Mouse (Mus musculus) small intestine, adult 10 weeks (tissue): ENCODE results near the gene Hes1. TPM values are rescaled to one million over a fixed set of nuclear protein-coding genes. Genes with fewer than 3 reads are reported as not detected.

Experiments used
- polyA plus RNA-seq: library from polyadenylated mRNA; stranded (reverse); fragments of 350-450 nt; fragmentation: Illumina TruSeq; extraction: RNeasy Lipid Tissue Mini Kit (QIAGEN cat#74804); gene quantifications from one replicate; pipeline ENCODE4 v1.2.3, GENCODE M21; 2014; ENCODE audit warnings: low replicate concordance

The Hes1 gene
- polyA plus RNA-seq, result 47.1 TPM

DNA sequence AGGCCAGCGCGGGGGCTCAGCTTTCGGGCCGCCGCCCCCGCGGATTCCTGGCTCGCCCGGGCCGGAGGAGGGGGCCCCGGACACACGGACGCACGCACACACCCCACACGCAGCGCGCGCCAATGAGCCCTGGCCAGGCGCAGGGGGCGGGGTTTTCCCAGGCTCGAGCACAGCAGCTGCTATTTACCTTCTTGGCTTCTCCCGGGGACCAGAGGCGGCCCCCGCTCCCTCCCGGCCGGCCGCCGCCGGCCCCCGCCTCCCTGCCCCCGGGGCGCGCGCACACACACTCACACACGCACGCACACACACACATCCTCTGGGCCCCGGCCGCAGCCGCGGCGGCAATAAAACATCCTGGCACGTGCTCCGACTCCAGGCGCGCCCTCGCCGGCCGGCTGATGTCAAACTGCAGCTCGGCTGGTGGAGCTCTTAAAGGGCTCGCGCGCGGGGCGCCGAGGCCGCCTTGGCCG, at the start of gene Hes1:
TSS of gene Hes1 (plus strand) at position 401 of the 470 bp plus-strand sequence.

Other genes starting within 250 kb of the Hes1 start
- gene Cpn2, start 203.1 kb downstream of the Hes1 start, polyA plus RNA-seq, result not detected
- gene Lrrc15, start 218.9 kb downstream of the Hes1 start, polyA plus RNA-seq, result not detected
- gene Gp5, start 246.4 kb downstream of the Hes1 start, polyA plus RNA-seq, result not detected